Mouse (Mus musculus) heart, embryonic 12.5 days (tissue): Measurements from ENCODE around the gene Mindy1. TPM values are rescaled to one million over a fixed set of nuclear protein-coding genes. Genes with fewer than 3 reads are reported as not detected.
A peak's percentile ranks its signal among the peaks of the same experiment; 100 is the strongest.

Source experiments
- ATAC-seq: fragments of 200-750 bp; cut with Nextera tagmentation; 2 replicates; pipeline ENCODE4 v1.8.0; 2017; ENCODE audit warnings: moderate TSS enrichment, moderate library complexity; ENCODE audit not compliant: insufficient number of reproducible peaks, low FRiP score
- H3K27ac ChIP-seq: fragments of 300-500 bp; sonication (generic); 2 replicates; pipeline ENCODE4 v1.5.1; 2016; ENCODE audit warnings: mild to moderate bottlenecking, moderate library complexity; ENCODE audit not compliant: poor library complexity, severe bottlenecking
- H3K27me3 ChIP-seq: fragments of 300-500 bp; sonication (generic); replicated peaks from 2 replicates; pipeline ENCODE4 v1.6.1; 2016; ENCODE audit warnings: mild to moderate bottlenecking, moderate library complexity
- H3K36me3 ChIP-seq: fragments of 300-500 bp; sonication (generic); 2 replicates; pipeline ENCODE4 v1.6.1; 2016; ENCODE audit warnings: mild to moderate bottlenecking, moderate library complexity
- H3K4me1 ChIP-seq: fragments of 300-500 bp; sonication (generic); replicated peaks from 2 replicates; pipeline ENCODE4 v1.6.1; 2016; ENCODE audit warnings: mild to moderate bottlenecking
- H3K4me2 ChIP-seq: fragments of 300-500 bp; sonication (generic); 2 replicates; pipeline ENCODE4 v1.6.1; 2016; ENCODE audit warnings: mild to moderate bottlenecking, moderate library complexity
- H3K4me3 ChIP-seq: fragments of 300-500 bp; sonication (generic); 2 replicates; pipeline ENCODE4 v1.5.1; 2016; ENCODE audit warnings: mild to moderate bottlenecking
- H3K9ac ChIP-seq: fragments of 300-500 bp; sonication (generic); 2 replicates; pipeline ENCODE4 v1.6.1; 2016; ENCODE audit warnings: mild to moderate bottlenecking, moderate library complexity
- H3K9me3 ChIP-seq: fragments of 300-500 bp; sonication (generic); replicated peaks from 2 replicates; pipeline ENCODE4 v1.6.1; 2016; ENCODE audit warnings: mild to moderate bottlenecking, moderate library complexity
- WGBS: fragments of 180-500 bp; shearing (Covaris S2); methylation state at CpG from one replicate; pipeline ENCODE4 v1.1.7; 2016; 5-methylcytosine and 5-hydroxymethylcytosine counted together
- polyA plus RNA-seq: library from polyadenylated mRNA; unstranded; fragments of >200 nt; fragmentation: Nextera tagmentation; extraction: Ambion mirVana; gene quantifications from 2 replicates; pipeline ENCODE4 v1.2.1, GENCODE M21; 2016

The Mindy1 gene
- polyA plus RNA-seq, 1 experiment from 2014 or later: 26.9 TPM

DNA sequence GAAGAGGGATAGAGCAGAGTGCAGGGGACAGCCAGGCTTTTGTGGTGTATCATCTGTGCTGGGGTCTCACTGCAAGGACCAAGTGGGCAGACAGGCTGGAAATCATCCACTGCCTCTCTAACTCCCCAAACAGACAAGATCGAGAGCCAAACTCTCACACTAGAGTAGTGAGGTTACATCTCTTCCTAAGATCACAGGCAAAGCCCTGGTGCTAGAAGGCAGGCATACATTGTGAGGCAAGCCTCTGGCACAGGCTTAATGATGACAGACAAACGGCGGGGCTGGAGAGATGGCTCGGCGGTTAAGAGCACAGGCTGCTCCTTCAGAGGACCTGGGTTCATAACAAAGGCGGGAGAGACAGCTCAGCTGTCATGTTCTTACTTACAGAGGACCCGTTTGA, 32.3 kb downstream of the Mindy1 start:
- Histone ChIP-seq H3K4me1 (peaks cover 33% of the 10 kb centered on the region), H3K4me3 (no peak overlapping the region), H3K27ac (no peak overlapping the region), H3K36me3 (no peaks in the 10 kb centered on the region), H3K9ac (no peak overlapping the region), H3K9me3 (no peaks in the 10 kb centered on the region), H3K27me3 (no peaks in the 10 kb centered on the region), H3K4me2 (no peak overlapping the region)
- ATAC-seq: no peak
- 30% methylated on average over 7 of the region's 7 CpGs for WGBS

DNA sequence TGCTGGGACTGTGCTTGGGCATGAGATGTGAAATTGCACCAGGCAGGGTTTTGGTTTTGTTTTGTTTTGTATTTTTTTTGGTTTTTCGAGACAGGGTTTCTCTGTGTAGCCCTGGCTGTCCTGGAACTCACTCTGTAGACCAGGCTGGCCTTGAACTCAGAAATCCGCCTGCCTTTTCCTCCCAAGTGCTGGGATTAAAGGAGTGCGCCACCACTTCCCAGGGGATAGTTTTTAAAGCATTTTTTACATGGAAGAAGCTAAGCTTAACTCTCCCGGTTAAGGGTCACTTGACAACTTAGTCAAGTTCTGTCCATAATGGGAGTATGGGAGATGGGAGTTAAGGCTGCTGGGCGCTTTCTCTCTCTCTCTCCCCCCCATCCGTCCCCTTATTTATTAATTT, 32.9 kb downstream of the Mindy1 start:
- Histone ChIP-seq H3K9me3 (no peaks in the 10 kb centered on the region), H3K4me2 (peak overlapping the region; percentile 82), H3K27me3 (no peaks in the 10 kb centered on the region), H3K4me3 (peak overlapping the region; percentile 92), H3K27ac (0 out of 2 replicates have a peak overlapping the region, but pooled peaks have one; percentile 97), H3K36me3 (no peaks in the 10 kb centered on the region), H3K9ac (peak overlapping the region; percentile 99; the same call in 1 of the 2 replicates), H3K4me1 (peaks cover 39% of the 10 kb centered on the region)
- WGBS: 57% methylated on average over 6 of the region's 6 CpGs
- ATAC-seq: no peak

DNA sequence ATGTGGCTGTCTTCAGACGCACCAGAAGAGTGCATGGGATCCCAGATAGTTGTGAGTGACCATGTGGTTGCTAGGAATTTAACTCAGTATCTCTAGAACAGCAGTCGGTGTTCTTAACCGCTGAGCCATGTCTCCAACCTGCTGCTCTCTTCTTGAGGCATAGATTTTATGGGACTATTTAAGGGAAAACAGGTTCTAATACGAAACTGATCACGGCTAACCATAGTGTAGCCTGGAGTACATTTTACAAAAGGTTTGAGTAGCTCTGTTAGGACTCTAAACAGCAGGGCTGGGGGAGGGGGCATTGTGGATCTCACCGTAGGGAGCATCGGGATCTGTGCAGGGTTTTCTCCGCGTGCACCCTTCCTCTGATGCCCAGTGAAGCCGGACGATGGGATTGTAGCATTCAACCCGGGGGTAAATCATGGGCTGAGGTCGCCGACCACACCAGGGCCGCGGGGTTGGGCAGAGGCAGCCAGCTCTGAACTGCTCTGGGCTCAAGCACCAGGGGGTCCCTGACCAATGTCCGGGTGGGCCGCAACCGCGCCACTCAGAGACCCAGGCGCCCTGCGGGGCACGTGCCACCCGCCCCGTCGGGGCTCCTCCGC, 33.4 kb downstream of the Mindy1 start, which contains the start of gene Cers2:
TSS of gene Cers2 (plus strand) at position 306 of the 608 bp plus-strand sequence.
- ATAC-seq: 0 out of 2 replicates have a peak, but pooled peaks have one; percentile 0
- no peaks in the 10 kb centered on the region for H3K9me3 ChIP-seq
- H3K27me3 ChIP-seq: no peaks in the 10 kb centered on the region
- peak within 1 kb of the TSS; percentile 82 for H3K4me2 ChIP-seq
- 3% methylated on average over 27 of the region's 27 CpGs for WGBS
- H3K27ac ChIP-seq: peak within 1 kb of the TSS; percentile 97
- peak within 1 kb of the TSS; percentile 92 for H3K4me3 ChIP-seq
- H3K36me3 ChIP-seq: no peaks in the 10 kb centered on the region
- peak within 1 kb of the TSS; percentile 99 for H3K9ac ChIP-seq
- peaks cover 43% of the 10 kb centered on the region for H3K4me1 ChIP-seq

DNA sequence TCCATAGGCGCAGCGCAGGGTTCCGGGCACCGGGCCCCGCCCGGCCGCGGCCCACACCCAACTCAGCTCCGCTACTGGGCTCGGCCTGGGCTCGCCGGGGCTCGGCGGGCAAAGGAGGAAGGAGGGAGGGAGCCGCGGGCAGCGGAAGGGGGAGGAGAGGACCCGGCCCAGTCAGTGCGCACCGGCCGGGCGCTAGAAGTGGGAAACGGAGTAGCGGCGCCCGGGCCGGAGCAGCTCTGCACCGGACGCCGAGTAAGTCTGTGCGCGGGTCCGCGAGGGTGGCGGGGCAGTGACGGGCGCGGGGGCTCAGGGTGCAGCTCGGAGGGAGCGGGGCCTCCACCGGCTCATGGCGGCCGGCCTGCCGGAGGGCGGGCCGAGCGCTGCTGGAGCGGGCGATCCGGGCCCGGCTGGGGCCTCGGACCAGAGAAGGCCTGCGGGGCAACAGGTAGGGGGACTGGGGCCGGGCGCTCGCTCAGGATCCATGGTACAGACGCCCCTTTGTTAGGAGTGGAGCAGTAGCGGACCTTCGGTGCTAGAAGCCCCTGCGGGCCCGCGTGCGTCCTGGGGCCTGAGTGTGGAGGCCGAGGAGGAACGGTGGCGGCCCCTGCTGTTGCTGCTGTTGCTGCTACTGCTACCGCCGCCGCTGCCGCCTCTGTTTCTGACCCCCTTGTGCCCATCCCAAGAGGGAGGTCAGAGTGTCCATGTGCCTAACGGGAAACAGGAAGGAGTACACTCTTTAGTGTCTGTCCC, 34.1 kb downstream of the Mindy1 start:
- peak overlapping the region; percentile 97 for H3K27ac ChIP-seq
- H3K4me3 ChIP-seq: peak overlapping the region; percentile 92
- WGBS: under 1% methylated on average over 69 of the region's 71 CpGs
- H3K4me1 ChIP-seq: peaks cover 47% of the 10 kb centered on the region
- peak; percentile 94 for ATAC-seq
- H3K9me3 ChIP-seq: no peaks in the 10 kb centered on the region
- H3K4me2 ChIP-seq: peak overlapping the region; percentile 82
- peaks cover 6% of the 10 kb centered on the region for H3K36me3 ChIP-seq
- no peaks in the 10 kb centered on the region for H3K27me3 ChIP-seq
- peak overlapping the region; percentile 99 for H3K9ac ChIP-seq

DNA sequence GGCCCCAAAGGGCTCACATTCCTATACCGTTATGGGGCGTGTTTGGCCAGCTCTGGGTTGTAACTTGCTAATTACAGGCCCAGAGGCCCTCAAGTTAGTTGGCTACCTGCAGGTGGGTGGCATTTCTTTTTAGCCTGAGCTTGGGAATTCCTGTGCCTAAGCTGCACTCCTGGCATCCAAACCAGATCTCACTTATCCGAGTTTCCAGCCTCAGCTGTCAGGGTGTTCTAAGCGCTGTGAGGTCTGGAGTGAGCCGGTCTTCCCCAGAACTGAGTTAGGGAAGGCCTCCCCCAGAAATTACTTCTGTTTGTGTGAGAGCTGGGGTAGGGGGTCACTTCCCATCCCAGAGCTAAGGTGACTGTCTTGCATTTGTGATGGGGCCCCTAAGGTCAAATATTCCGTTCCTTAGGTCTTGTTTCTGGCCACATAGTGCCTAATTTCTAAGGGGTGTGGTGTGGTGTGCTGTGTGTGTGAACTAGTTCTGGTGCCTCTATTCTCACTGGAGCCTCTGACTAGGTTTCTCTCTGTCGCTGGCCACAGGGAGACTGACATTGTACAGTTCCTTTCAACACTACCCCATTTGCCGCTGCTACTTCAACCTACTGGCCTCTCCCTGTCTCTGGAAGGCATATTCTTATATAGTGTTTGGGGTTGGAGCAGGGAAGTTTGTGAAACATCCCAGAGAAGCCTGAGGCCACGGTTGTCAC, 34.9 kb downstream of the Mindy1 start:
- H3K4me2 ChIP-seq: peak overlapping the region; percentile 82
- H3K9me3 ChIP-seq: no peaks in the 10 kb centered on the region
- H3K9ac ChIP-seq: peak overlapping the region; percentile 99
- peaks cover 13% of the 10 kb centered on the region for H3K36me3 ChIP-seq
- peak overlapping the region; percentile 92 for H3K4me3 ChIP-seq
- ATAC-seq: no peak
- H3K4me1 ChIP-seq: peaks cover 47% of the 10 kb centered on the region
- H3K27me3 ChIP-seq: no peaks in the 10 kb centered on the region
- 6% methylated on average over 9 of the region's 9 CpGs for WGBS
- peak overlapping the region; percentile 97 for H3K27ac ChIP-seq

DNA sequence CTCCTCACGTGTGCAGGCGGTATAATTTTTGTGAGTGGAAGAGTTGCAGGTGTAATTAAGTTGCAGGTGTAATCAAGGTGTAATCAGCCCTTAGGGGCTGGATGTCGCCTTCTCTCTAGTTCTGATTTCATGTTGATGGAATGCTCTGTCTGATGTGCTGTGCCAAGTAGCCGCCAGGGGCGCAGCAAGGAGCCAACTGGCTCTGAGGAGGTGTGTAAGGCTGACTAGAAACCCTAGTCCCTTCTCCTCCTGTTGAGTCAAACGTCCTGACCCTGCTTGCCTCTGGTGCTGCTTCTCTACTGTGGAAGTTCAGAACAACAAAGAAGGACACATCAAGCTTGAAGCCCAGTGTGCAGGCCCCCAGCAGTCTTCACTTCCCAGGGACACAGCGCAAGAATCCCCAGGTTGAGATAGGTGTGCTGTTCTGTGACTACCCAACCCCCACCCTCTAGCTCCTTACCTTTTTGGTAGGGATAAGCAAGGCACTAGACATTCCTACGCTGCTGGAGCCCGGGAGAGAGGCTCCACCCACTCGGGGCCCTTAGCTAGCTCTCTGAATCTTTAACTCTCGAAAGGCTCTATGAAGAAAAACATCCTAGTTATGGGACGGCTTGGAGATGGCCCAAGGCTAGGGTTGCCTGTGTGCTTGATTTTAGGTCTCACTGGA, 36.4 kb downstream of the Mindy1 start:
- Histone ChIP-seq H3K27ac (peak overlapping the region; percentile 81), H3K27me3 (no peaks in the 10 kb centered on the region), H3K9ac (peak overlapping the region; percentile 50), H3K4me1 (peaks cover 46% of the 10 kb centered on the region), H3K4me3 (peak overlapping the region; percentile 10; the same call in 1 of the 2 replicates), H3K4me2 (peak overlapping the region; percentile 82), H3K9me3 (no peaks in the 10 kb centered on the region), H3K36me3 (peaks cover 29% of the 10 kb centered on the region)
- WGBS: 17% methylated on average over 12 of the region's 12 CpGs
- no peak for ATAC-seq

DNA sequence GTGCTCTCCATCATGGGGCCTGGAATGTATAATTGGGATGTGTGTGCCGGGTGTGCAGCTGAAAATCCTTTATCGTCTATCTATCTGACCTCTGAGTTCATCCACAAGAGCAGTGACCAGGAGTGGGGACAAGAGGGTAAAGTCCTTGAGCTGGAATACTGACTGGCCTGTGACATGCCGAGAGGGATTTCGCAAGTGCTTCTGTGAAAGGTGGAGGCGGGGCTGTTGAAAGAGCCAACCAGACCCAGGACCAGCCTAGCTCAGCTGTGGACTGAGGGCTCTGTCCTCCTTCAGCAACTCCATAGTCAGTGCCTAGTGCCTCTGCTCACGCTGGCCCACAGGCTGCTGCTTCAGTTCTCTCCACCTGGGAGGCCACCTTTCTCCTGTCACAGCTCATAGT, 37.4 kb downstream of the Mindy1 start:
- peak overlapping the region; percentile 81 for H3K27ac ChIP-seq
- H3K27me3 ChIP-seq: no peaks in the 10 kb centered on the region
- no peaks in the 10 kb centered on the region for H3K9me3 ChIP-seq
- H3K4me1 ChIP-seq: peaks cover 42% of the 10 kb centered on the region
- peaks cover 37% of the 10 kb centered on the region for H3K36me3 ChIP-seq
- H3K4me3 ChIP-seq: no peak overlapping the region
- WGBS: 20% methylated on average over 6 of the region's 6 CpGs
- ATAC-seq: no peak
- H3K9ac ChIP-seq: peak overlapping the region; percentile 39
- H3K4me2 ChIP-seq: peak overlapping the region; percentile 51

DNA sequence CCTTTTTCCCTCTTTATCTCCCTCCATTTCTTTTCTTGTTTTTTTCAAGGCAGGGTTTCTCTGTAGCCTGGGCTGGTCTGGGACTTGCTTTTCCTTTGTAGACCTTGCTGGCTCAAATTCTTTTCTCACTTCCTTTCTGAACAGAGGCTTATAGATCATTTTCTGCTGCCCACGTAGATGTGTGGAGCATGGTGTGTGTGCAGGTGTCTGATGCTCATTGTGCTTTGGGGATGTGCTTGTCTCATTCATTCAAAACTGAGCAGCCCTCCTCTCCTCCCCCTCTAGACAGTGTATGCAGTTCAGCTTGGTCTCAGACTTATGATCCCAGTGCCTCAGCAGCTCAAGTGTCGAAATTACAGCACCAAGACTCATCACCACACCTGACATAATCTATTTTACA, 38.0 kb downstream of the Mindy1 start:
- peaks cover 43% of the 10 kb centered on the region for H3K36me3 ChIP-seq
- H3K4me3 ChIP-seq: no peak overlapping the region
- no peaks in the 10 kb centered on the region for H3K9me3 ChIP-seq
- peak overlapping the region; percentile 51 for H3K4me2 ChIP-seq
- H3K27ac ChIP-seq: peak overlapping the region; percentile 81
- peak overlapping the region; percentile 39; the same call in 1 of the 2 replicates for H3K9ac ChIP-seq
- peaks cover 42% of the 10 kb centered on the region for H3K4me1 ChIP-seq
- H3K27me3 ChIP-seq: no peaks in the 10 kb centered on the region
- ATAC-seq: no peak
- 50% methylated on average over 2 of the region's 2 CpGs for WGBS

DNA sequence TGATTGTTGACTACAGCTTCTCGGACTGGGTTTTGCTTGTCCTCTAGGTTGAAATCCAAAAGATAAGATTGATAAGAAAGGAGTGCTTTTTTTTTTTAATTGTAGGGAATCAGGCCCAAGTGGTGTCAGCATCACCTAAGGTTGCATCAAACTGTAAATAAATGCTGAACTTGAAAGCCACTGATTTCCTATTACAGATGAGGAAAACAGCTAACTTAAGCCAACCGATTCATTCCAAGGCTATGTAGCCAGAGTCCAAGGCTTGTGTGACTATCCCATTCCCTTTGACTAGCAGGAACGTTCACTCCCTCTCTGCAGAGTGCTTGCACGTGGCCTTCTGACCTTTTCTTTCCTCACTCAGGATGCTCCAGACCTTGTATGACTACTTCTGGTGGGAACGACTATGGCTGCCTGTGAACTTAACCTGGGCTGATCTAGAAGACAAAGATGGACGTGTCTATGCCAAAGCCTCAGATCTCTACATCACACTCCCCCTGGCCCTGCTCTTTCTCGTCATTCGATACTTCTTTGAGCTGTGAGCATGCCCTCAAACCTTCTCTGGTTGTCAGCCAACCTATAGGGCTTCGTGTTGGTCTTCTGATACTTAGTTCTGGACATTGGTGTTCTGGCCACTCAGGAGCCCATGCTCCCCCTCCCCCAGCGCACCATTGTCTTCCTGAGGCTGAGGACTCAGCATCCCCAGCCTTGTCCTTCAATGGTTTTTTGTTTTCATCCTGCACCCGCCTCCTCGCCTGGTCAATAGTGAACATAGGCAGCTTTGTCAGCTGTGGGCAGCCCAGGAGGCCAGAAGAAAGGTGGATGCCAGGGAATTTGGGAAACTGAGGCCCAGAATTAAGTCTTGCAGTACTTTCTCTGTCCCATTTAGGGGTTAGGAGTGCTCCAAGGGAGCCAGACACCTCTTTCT, 38.8 kb downstream of the Mindy1 start:
- Histone ChIP-seq H3K4me1 (peaks cover 38% of the 10 kb centered on the region), H3K36me3 (peaks cover 52% of the 10 kb centered on the region), H3K27me3 (no peaks in the 10 kb centered on the region), H3K4me3 (no peak overlapping the region), H3K27ac (no peak overlapping the region), H3K4me2 (no peak overlapping the region), H3K9ac (no peak overlapping the region), H3K9me3 (no peaks in the 10 kb centered on the region)
- WGBS: 73% methylated on average over 12 of the region's 12 CpGs
- ATAC-seq: no peak

DNA sequence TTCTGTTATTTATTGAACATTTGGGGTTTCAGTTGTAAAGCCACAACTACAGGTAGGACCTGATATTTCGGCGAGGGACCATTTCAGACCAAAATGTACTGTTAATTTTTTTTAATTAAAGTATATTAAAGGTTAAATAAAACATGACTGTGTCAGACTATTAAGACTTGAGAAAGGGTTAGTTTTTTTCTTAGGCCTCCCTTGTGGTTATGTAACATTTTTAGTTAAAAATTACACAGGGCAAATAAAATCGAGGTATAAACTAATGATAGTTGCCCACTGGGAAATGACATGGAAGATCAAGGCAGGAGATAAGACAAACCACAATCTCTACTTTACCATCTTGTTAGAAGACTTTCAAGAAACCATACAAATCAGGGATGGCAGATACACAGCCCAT, 42.3 kb downstream of the Mindy1 start:
- H3K4me3 ChIP-seq: no peak overlapping the region
- peaks cover 82% of the 10 kb centered on the region for H3K36me3 ChIP-seq
- H3K4me1 ChIP-seq: peaks cover 15% of the 10 kb centered on the region
- H3K27ac ChIP-seq: no peak overlapping the region
- no peak overlapping the region for H3K9ac ChIP-seq
- H3K27me3 ChIP-seq: no peaks in the 10 kb centered on the region
- ATAC-seq: no peak
- WGBS: 84% methylated on average over 3 of the region's 3 CpGs
- no peaks in the 10 kb centered on the region for H3K9me3 ChIP-seq
- H3K4me2 ChIP-seq: no peak overlapping the region
